Comparison of ENCODE assay signal across 8 mouse cellular contexts in genomic region chr12:32920185-32920788, GRCm38 (mm10). TPM values are rescaled to one million over a fixed set of nuclear protein-coding genes. Genes with fewer than 3 reads are reported as not detected.
DNase-seq lines count a peak whose midpoint lies in the region; ATAC-seq and TF ChIP-seq lines count a peak whose summit lies in the region.

No protein-coding gene starts in this region.

- no peaks in the 10 kb centered on the region for H3K36me3 ChIP-seq in MEL (ENCODE audit: control insufficient read depth in 1 of 2, insufficient read depth in 2 of 2, low read length in 2 of 2)
- H3K36me3 ChIP-seq in forebrain, embryonic 15.5 days = no peaks in the 10 kb centered on the region

- ATAC-seq in forebrain, embryonic 15.5 days (replicated peaks) = no peak

- TF ChIP-seq CTCF in MEL (IDR thresholded peaks at IDR 0.05 in 2 of 3, conservative IDR thresholded peaks at IDR 0.05 in 1 of 3; ENCODE audit: control insufficient read depth in 1 of 3, insufficient read depth in 1 of 3, low read depth in 2 of 3, low read length in 3 of 3, poor library complexity in 1 of 3, severe bottlenecking in 1 of 3) = peak; percentile 84 to 88 (median 87)
- TF ChIP-seq CTCF in bone marrow macrophage, adult 2 months (IDR thresholded peaks at IDR 0.05; ENCODE audit: low read depth, low read length) = peak; percentile 80
- peak; percentile 97 for TF ChIP-seq CTCF in lung, adult 2 months (IDR thresholded peaks at IDR 0.05; ENCODE audit: insufficient read depth, low read length)

- no peaks in the 10 kb centered on the region for H3K4me1 ChIP-seq in MEL (ENCODE audit: control insufficient read depth in 1 of 2, insufficient read depth in 2 of 2, low read length in 2 of 2)
- peaks cover 9% of the 10 kb centered on the region for H3K4me1 ChIP-seq in bone marrow macrophage, adult 2 months (ENCODE audit: control insufficient read depth, insufficient read depth, low read length)
- H3K4me1 ChIP-seq in lung, adult 2 months (ENCODE audit: control insufficient read depth, insufficient read depth, low read length) = peaks cover 2% of the 10 kb centered on the region; the same call in 1 of the 2 replicates
- H3K4me1 ChIP-seq in forebrain, embryonic 15.5 days = no peaks in the 10 kb centered on the region

- intact Hi-C loops in gastrocnemius, postnatal 36 days (cut with DNase I) = no loop called here

- H3K27ac ChIP-seq in MEL (ENCODE audit: control insufficient read depth, low read depth, low read length) = no peak overlapping the region
- H3K27ac ChIP-seq in bone marrow macrophage, adult 2 months (ENCODE audit: insufficient read depth, low read depth, low read length) = no peak overlapping the region
- H3K27ac ChIP-seq in forebrain, embryonic 15.5 days (replicated peaks) = no peak overlapping the region

- peaks cover 0 to 8% of the 10 kb centered on the region in 2 experiments; a peak in 3 of 4 replicates for H3K27me3 ChIP-seq in MEL (ENCODE audit: control insufficient read depth in 1 of 2, insufficient read depth in 2 of 2, low read length in 2 of 2)
- no peaks in the 10 kb centered on the region for H3K27me3 ChIP-seq in forebrain, embryonic 15.5 days

- H3K4me3 ChIP-seq in MEL (ENCODE audit: control insufficient read depth in 1 of 2, insufficient read depth in 1 of 2, low read depth in 2 of 2, low read length in 2 of 2) = no peak overlapping the region
- no peak overlapping the region for H3K4me3 ChIP-seq in bone marrow macrophage, adult 2 months (ENCODE audit: insufficient read depth, low read length)
- no peak overlapping the region for H3K4me3 ChIP-seq in lung, adult 2 months (replicated peaks; ENCODE audit: extremely low read depth, low read depth, low read length)
- H3K4me3 ChIP-seq in forebrain, embryonic 15.5 days = no peak overlapping the region

- no peak overlapping the region for H3K9ac ChIP-seq in MEL (ENCODE audit: control insufficient read depth, low read depth, low read length, poor library complexity, severe bottlenecking)
- no peak overlapping the region for H3K9ac ChIP-seq in forebrain, embryonic 15.5 days (replicated peaks)

- no peaks in the 10 kb centered on the region for H3K79me2 ChIP-seq in MEL (ENCODE audit: control insufficient read depth, insufficient read depth, low read length, poor library complexity)

- TF ChIP-seq RAD21 in MEL (IDR thresholded peaks at IDR 0.05; ENCODE audit: low read depth, low read length) = peak; percentile 67

- no peak for TF ChIP-seq POLR2A in MEL (IDR thresholded peaks at IDR 0.05; ENCODE audit: control insufficient read depth in 1 of 2, insufficient read depth in 1 of 2, low read depth in 1 of 2, low read length in 2 of 2, poor library complexity in 1 of 2)
- no peak for TF ChIP-seq POLR2A in bone marrow macrophage, adult 2 months (IDR thresholded peaks at IDR 0.05; ENCODE audit: borderline replicate concordance, low read depth, low read length)
- TF ChIP-seq POLR2A in lung, adult 2 months (IDR thresholded peaks at IDR 0.05; ENCODE audit: borderline replicate concordance, extremely low read depth, low read depth, low read length) = no peak

- 52% methylated on average over 8 of the region's 8 CpGs for WGBS in lung, adult 2 months
- WGBS in forebrain, embryonic 15.5 days = 72% methylated on average over 8 of the region's 8 CpGs

- peak; percentile 56 to 66 for DNase-seq in layer of hippocampus, postnatal 10 days (ENCODE audit: low spot score in 2 of 2)
- no peak for DNase-seq in layer of hippocampus, adult 8-10 months (ENCODE audit: low spot score in 2 of 2)
- peak; percentile 74 for DNase-seq in MEL (ENCODE audit: low read depth, low spot score)
- DNase-seq in gastrocnemius, postnatal 36 days = peak; percentile 50 to 77
- DNase-seq in lung, adult 2 months = peak; percentile 80
- DNase-seq in skeletal muscle tissue, adult 2 months (ENCODE audit: low read depth, low spot score) = peak; percentile 76

- H3K4me2 ChIP-seq in forebrain, embryonic 15.5 days (replicated peaks) = no peak overlapping the region

- no peaks in the 10 kb centered on the region for H3K9me3 ChIP-seq in MEL (replicated peaks; ENCODE audit: insufficient read depth, low read length)
- no peaks in the 10 kb centered on the region for H3K9me3 ChIP-seq in forebrain, embryonic 15.5 days

- no peak for TF ChIP-seq EP300 in MEL (IDR thresholded peaks at IDR 0.05; ENCODE audit: low read depth in 1 of 2, low read length in 2 of 2)

TF ChIP-seq in MEL, 35 proteins besides CTCF, POLR2A, EP300 and RAD21:
- TF ChIP-seq SMC3 (IDR thresholded peaks at IDR 0.05; ENCODE audit: low read depth, low read length) (peak; percentile 87), CHD1 (IDR thresholded peaks at IDR 0.05; ENCODE audit: low read depth, low read length) (no peak), ZC3H11A (IDR thresholded peaks at IDR 0.05; ENCODE audit: low read depth, low read length) (peak; percentile 41), ELF1 (IDR thresholded peaks at IDR 0.05; ENCODE audit: low read depth, low read length) (no peak), RCOR1 (IDR thresholded peaks at IDR 0.05; ENCODE audit: low read depth, low read length) (no peak)

RNA-seq across cellular contexts. Expression of gene Sypl, which starts 33.4 kb away (rescaled TPM):
- 10 to 100 TPM; 35.6 to 35.7 TPM for total RNA-seq in layer of hippocampus, postnatal 10 days (2021)
- total RNA-seq in layer of hippocampus, adult 8-10 months (2022) = 10 to 100 TPM; 44.9 to 53.8 (median 50.0) TPM
- total RNA-seq in MEL (2012; rRNA removed) = 13.3 and 19.2 TPM in 2 replicates
- polyA plus RNA-seq in MEL (2012; ENCODE audit: insufficient read depth in 1 of 2, insufficient read length in 2 of 2, low read depth in 1 of 2, low replicate concordance in 2 of 2, missing spikeins in 1 of 2) = 100 to 1,000 TPM in 1 of 2 experiments, 10 to 100 TPM in 1; 52.8 to 110 TPM
- polyA plus RNA-seq in bone marrow macrophage, adult 2 months (2012; ENCODE audit: insufficient read depth, insufficient read length, missing spikeins) = 117 and 125 TPM in 2 replicates
- 100 to 1,000 TPM; 153 to 169 TPM for total RNA-seq in gastrocnemius, postnatal 36 days (2021)
- 73.2 and 121 TPM in 2 replicates for polyA plus RNA-seq in lung, adult 2 months (2012; rRNA removed)
- polyA plus RNA-seq in forebrain, embryonic 15.5 days (2015; fragmentation: Nextera tagmentation; extraction: Ambion mirVana) = 39.8 TPM in 2 replicates

Comparison
In these comparisons a context has a peak if more than half of its experiments do, and no peak if none do; other contexts are left out.
1. DNase-seq: peak in layer of hippocampus, postnatal 10 days (2 of 2), MEL (single experiment), gastrocnemius, postnatal 36 days (2 of 2), lung, adult 2 months (single experiment) and skeletal muscle tissue, adult 2 months (single experiment); none in layer of hippocampus, adult 8-10 months (0 of 2).
2. Peak in every context shown above with its lines, with median percentiles within 50 percentile points of each other: CTCF ChIP-seq.